Mouse (Mus musculus): Measurements from ENCODE around the gene Olfr46.

DNA sequence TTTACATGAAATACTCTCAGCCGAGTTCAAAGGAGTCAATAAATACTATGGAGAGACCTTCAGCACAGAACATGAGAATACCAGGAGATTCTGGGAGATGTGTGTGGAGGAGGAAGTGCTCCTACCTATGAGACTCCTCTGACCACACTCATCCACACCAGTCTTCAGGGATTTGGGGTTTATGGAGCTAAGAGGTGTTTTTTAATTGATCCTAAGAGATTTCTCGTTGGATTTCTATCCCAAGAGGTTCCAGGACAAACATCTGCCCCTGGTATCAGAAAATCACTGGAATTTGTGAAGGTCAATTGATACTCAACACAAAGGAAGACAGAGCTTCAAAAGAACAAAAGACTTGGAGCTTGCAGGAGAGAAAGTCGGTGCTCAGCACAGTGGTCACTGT lies 33.5 kb upstream of the Olfr46 start, which contains the start of gene Olfr538:
- TF ChIP-seq CTCF (IDR thresholded peaks at IDR 0.05) = no peak
- TF ChIP-seq EP300 (IDR thresholded peaks at IDR 0.05) = no peak
